Mouse (Mus musculus) myocyte (in vitro differentiated cells): ENCODE measurements around the gene S1pr5. TPM values are rescaled to one million over a fixed set of nuclear protein-coding genes. Genes with fewer than 3 reads are reported as not detected.
A peak's percentile ranks its signal among the peaks of the same experiment; 100 is the strongest.
"Not testable (repeated sequence)": the region's sequence is repeated elsewhere in the genome, so short reads cannot be mapped to it uniquely, and the experiment has no call there.

Experiments
- H3K27me3 ChIP-seq: one replicate; pipeline ENCODE4 v1.6.1; 2011; ENCODE audit not compliant: control insufficient read depth, insufficient read depth, insufficient read length
- H3K36me3 ChIP-seq: one replicate; pipeline ENCODE4 v1.6.1; 2011; ENCODE audit not compliant: control insufficient read depth, insufficient read depth
- H3K4me2 ChIP-seq: one replicate; pipeline ENCODE4 v1.6.1; 2011; ENCODE audit warnings: low read depth, control low read depth
- H3K4me3 ChIP-seq: one replicate; pipeline ENCODE4 v1.5.1; 2011; ENCODE audit warnings: mild to moderate bottlenecking, control low read depth, moderate library complexity
- H3K79me2 ChIP-seq: one replicate; pipeline ENCODE4 v1.6.1; 2011; ENCODE audit not compliant: control insufficient read depth, insufficient read depth
- H3ac ChIP-seq: one replicate; pipeline ENCODE4 v1.6.1; 2011; ENCODE audit not compliant: control insufficient read depth, insufficient read length
- CEBPB ChIP-seq: IDR thresholded peaks from 2 replicates; pipeline ENCODE4 v1.6.1; 2011; ENCODE audit warnings: mild to moderate bottlenecking, moderate library complexity; ENCODE audit not compliant: poor library complexity, insufficient read depth, severe bottlenecking
- E2F4 ChIP-seq: IDR thresholded peaks from one replicate; pipeline ENCODE4 v1.6.1; 2011; ENCODE audit warnings: mild to moderate bottlenecking, control low read depth, moderate library complexity; ENCODE audit not compliant: insufficient read depth
- MAX ChIP-seq: IDR thresholded peaks from one replicate; pipeline ENCODE4 v1.6.1; 2011; ENCODE audit warnings: low read depth, mild to moderate bottlenecking, control low read depth
- MYOD1 ChIP-seq, 3 experiments: IDR thresholded peaks; one replicate each; pipeline ENCODE4 v1.6.1; 2011; ENCODE audit warnings: control low read depth in 2 of 3, low read depth in 2 of 3, mild to moderate bottlenecking in 2 of 3, moderate library complexity in 1 of 3; ENCODE audit not compliant: insufficient read length in 2 of 3, control insufficient read depth in 1 of 3
- MYOG ChIP-seq, 3 experiments: IDR thresholded peaks; one replicate each; pipeline ENCODE4 v1.6.1; 2011; ENCODE audit warnings: control low read depth in 2 of 3, low read depth in 2 of 3, mild to moderate bottlenecking in 2 of 3; ENCODE audit not compliant: insufficient read length in 2 of 3, control insufficient read depth in 1 of 3, insufficient read depth in 1 of 3
- POLR2A ChIP-seq: IDR thresholded peaks from one replicate; pipeline ENCODE4 v1.6.1; 2011; ENCODE audit warnings: low read depth, mild to moderate bottlenecking, control low read depth, moderate library complexity; ENCODE audit not compliant: insufficient read length
- POLR2AphosphoS2 ChIP-seq: IDR thresholded peaks from one replicate; pipeline ENCODE4 v1.6.1; 2011; ENCODE audit warnings: low read depth, control low read depth; ENCODE audit not compliant: insufficient read length
- REST ChIP-seq: IDR thresholded peaks from one replicate; pipeline ENCODE4 v1.6.1; 2011; ENCODE audit warnings: mild to moderate bottlenecking, control low read depth, moderate library complexity; ENCODE audit not compliant: insufficient read depth, insufficient read length
- SRF ChIP-seq: IDR thresholded peaks from one replicate; pipeline ENCODE4 v1.6.1; 2011; ENCODE audit warnings: low read depth; ENCODE audit not compliant: control insufficient read depth, insufficient read length
- TCF12 ChIP-seq: IDR thresholded peaks from one replicate; pipeline ENCODE4 v1.6.1; 2011; ENCODE audit warnings: mild to moderate bottlenecking, control low read depth; ENCODE audit not compliant: poor library complexity, insufficient read depth, severe bottlenecking
- TCF3 ChIP-seq: IDR thresholded peaks from one replicate; pipeline ENCODE4 v1.6.1; 2011; ENCODE audit warnings: low read depth, control low read depth; ENCODE audit not compliant: insufficient read length
- USF1 ChIP-seq: IDR thresholded peaks from one replicate; pipeline ENCODE4 v1.6.1; 2011; ENCODE audit warnings: low read depth, mild to moderate bottlenecking, control low read depth, moderate library complexity
- polyA plus RNA-seq: library from polyadenylated mRNA; unstranded; fragments of >200 nt; fragmentation: generic; extraction: Trizol; gene quantifications from one replicate; pipeline ENCODE4 v1.2.1, GENCODE M21; 2012; ENCODE audit warnings: missing spikeins

Gene S1pr5
- polyA plus RNA-seq, 1 experiment, result 0.22 TPM

DNA sequence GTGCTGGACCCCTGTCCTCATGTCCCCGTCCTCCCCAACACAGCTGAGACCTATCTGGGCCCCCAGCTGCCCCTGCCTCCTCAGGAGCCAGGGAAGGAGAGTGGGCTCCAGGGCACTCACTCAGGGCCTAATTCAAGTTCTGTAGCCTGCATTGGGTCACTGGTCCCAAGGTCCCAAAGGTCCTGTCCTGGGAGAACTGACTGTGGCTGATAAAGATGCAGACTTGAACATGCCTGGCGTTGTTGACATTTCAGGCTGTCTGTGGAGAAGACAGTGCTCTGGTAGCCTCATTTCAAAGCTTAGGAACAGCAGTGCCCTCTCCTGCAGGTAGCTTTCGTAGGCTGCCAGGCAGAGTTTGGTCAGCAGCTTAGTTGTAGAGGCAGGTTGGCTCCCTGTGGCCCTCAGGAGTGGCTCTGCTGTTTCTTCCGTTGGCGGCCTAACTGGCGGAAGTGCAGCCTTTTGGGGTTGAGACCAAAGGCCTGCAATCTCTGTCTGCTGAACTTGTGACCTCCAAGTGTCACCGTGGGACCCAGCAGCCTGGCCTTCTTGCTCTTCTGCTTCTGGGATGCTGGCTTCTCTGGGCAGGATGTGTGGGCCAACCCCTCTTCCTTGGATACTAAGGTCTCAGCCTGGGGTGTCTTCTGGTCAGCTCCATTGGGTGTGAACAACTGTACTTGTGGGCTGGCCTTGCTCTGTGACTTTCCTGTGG, 25.4 kb upstream of the S1pr5 start:
- no peak overlapping the region for H3K4me2 ChIP-seq
- H3ac ChIP-seq, result no peak overlapping the region
- H3K27me3 ChIP-seq, result no peaks in the 10 kb centered on the region
- H3K36me3 ChIP-seq, result peaks cover 27% of the 10 kb centered on the region
- H3K79me2 ChIP-seq, result no peaks in the 10 kb centered on the region
- no peak overlapping the region for H3K4me3 ChIP-seq
- no peak for TF ChIP-seq REST
- peak; percentile 33 for TF ChIP-seq POLR2AphosphoS2

DNA sequence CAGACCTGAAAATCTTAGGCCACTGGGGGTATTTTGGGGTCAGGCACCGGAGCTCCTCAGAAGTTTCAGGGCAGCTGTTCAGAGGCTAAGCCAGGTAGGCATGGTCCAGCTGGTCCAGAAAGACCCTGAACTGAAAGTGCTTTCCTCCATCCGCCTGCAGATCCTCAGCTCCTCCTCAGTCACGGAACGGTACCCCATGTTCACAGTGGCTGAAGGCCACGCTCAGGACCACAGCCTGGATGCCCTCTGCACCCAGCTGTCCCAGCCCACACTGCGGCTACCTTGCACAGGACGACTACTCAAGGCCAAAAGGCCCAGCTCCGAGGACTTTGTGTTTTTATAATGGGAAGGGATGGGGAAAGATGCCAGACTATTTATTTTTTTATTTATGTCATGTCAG, 24.9 kb upstream of the S1pr5 start:
- Histone ChIP-seq H3ac (no peak overlapping the region), H3K36me3 (peaks cover 27% of the 10 kb centered on the region), H3K4me2 (no peak overlapping the region), H3K27me3 (no peaks in the 10 kb centered on the region), H3K4me3 (no peak overlapping the region), H3K79me2 (no peaks in the 10 kb centered on the region)
- TF ChIP-seq POLR2AphosphoS2 (peak; percentile 88), POLR2A (peak; percentile 30), CEBPB (no peak)

DNA sequence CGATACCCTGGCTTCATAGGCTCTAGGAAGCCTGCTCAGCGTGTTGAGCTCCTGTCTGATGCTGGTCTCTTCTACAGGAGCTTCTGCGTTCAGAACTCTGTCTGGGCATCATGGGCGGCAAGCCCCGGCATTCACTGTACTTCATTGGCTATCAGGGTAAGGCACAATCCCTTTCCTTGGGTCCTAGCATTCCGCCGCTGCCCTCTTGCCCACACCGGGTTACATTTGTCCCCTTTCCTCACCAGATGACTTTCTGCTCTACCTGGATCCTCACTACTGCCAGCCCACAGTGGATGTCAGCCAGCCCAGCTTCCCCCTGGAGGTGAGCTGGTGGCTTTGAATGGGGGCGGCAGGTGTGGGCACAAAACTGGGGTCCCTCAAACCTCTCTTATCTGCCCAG, 24.1 kb upstream of the S1pr5 start:
- H3K36me3 ChIP-seq, result peaks cover 23% of the 10 kb centered on the region
- H3ac ChIP-seq, result no peak overlapping the region
- no peak overlapping the region for H3K4me2 ChIP-seq
- H3K79me2 ChIP-seq, result no peaks in the 10 kb centered on the region
- H3K4me3 ChIP-seq, result no peak overlapping the region
- no peaks in the 10 kb centered on the region for H3K27me3 ChIP-seq
- TF ChIP-seq TCF12, result no peak
- TF ChIP-seq POLR2AphosphoS2, result peak; percentile 67

DNA sequence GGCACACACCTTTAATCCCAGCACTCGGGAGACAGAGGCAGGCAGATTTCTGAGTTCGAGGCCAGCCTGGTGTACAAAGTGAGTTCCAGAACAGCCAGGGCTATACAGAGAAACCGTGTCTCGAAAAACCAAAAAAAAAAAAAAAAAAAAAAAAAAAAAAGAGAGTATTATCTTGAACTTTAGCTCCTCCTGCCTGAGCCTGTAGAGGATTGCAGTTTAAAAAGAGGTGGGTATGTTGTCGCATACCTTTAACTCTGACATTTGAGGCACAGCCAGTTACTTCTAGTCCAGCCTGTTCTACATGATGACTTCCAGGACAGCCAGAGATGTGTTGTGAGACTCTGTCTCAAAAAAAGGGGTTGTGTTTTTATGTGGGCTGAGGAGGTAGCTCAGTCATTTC, 21.3 kb upstream of the S1pr5 start:
- not testable (repeated sequence) for H3K4me3 ChIP-seq, H3K4me2 ChIP-seq, H3ac ChIP-seq, H3K27me3 ChIP-seq
- Histone ChIP-seq H3K79me2 (peaks cover 16% of the 10 kb centered on the region), H3K36me3 (peaks cover 10% of the 10 kb centered on the region)

DNA sequence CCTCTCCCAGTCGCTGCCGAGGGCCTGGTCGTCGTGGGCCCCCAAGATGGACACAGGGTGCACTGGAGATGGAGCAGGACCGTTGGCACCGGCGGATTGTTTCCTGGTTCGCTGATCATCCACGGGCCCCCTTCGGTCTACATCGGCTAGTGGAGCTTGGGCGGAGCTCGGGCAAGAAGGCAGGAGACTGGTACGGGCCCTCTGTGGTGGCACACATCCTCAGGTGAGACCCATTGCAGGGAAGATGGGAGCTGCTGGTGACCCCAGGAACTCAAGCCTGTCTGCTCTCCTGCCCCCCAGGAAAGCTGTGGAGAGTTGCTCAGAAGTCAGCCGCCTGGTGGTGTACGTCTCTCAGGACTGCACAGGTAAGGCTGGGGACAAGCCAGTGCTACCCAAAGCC, 20.1 kb upstream of the S1pr5 start:
- Histone ChIP-seq H3K79me2 (peaks cover 16% of the 10 kb centered on the region), H3K4me3 (no peak overlapping the region), H3K4me2 (no peak overlapping the region), H3ac (no peak overlapping the region), H3K36me3 (peaks cover 4% of the 10 kb centered on the region), H3K27me3 (no peaks in the 10 kb centered on the region)
- no peak for TF ChIP-seq TCF3
- no peak for TF ChIP-seq MYOG (IDR thresholded peaks at IDR 0.05; ENCODE audit: control insufficient read depth in 1 of 3, insufficient read depth in 1 of 3, insufficient read length in 2 of 3, low read depth in 2 of 3)
- no peak for TF ChIP-seq E2F4
- no peak for TF ChIP-seq CEBPB
- no peak for TF ChIP-seq POLR2A
- no peak for TF ChIP-seq POLR2AphosphoS2
- TF ChIP-seq USF1, result no peak
- TF ChIP-seq MYOD1 (IDR thresholded peaks at IDR 0.05; ENCODE audit: control insufficient read depth in 1 of 3, insufficient read length in 2 of 3, low read depth in 2 of 3), result no peak
- no peak for TF ChIP-seq SRF
- no peak for TF ChIP-seq REST
- no peak for TF ChIP-seq MAX
- no peak for TF ChIP-seq TCF12

DNA sequence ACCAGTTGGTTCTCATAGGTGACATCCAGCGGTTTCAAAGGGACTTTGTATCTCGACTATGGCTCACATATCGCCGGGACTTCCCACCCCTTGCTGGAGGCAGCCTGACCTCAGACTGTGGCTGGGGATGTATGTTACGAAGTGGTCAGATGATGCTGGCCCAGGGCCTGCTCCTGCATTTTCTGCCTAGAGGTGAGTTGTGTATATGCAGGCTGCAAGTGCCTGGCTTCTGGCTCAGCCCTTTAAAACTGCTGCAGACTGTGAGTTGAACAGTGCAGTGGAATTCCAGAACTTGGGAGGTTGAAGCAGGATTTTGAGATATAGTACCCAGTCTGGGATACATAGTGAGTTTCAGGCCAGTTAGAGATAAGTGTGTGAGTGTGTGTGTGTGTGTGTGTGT, 18.6 kb upstream of the S1pr5 start:
- Histone ChIP-seq H3K4me2 (peak overlapping the region; percentile 86), H3ac (no peak overlapping the region), H3K4me3 (peak overlapping the region; percentile 66), H3K27me3 (no peaks in the 10 kb centered on the region), H3K36me3 (peaks cover under 1% of the 10 kb centered on the region), H3K79me2 (peaks cover 16% of the 10 kb centered on the region)
- TF ChIP-seq MAX (no peak), REST (no peak), USF1 (no peak), MYOG (IDR thresholded peaks at IDR 0.05; ENCODE audit: control insufficient read depth in 1 of 3, insufficient read depth in 1 of 3, insufficient read length in 2 of 3, low read depth in 2 of 3) (no peak), SRF (no peak), E2F4 (no peak), MYOD1 (IDR thresholded peaks at IDR 0.05; ENCODE audit: control insufficient read depth in 1 of 3, insufficient read length in 2 of 3, low read depth in 2 of 3) (no peak), TCF3 (no peak), POLR2AphosphoS2 (no peak), CEBPB (no peak), TCF12 (no peak), POLR2A (no peak)
